Mouse (Mus musculus) cortical plate, adult 2 months (tissue): ENCODE data around the gene Sbk3. TPM values are rescaled to one million over a fixed set of nuclear protein-coding genes. Genes with fewer than 3 reads are reported as not detected.
"Not testable (repeated sequence)": the region's sequence is repeated elsewhere in the genome, so short reads cannot be mapped to it uniquely, and the experiment has no call there.

Source experiments
- H3K27ac ChIP-seq: fragments of 200-500 bp; 2 replicates; pipeline ENCODE4 v1.5.1; 2012; ENCODE audit warnings: low read length, control low read depth, inconsistent platforms; ENCODE audit not compliant: insufficient read depth
- H3K4me1 ChIP-seq: fragments of 200-500 bp; 2 replicates; pipeline ENCODE4 v1.6.1; 2011; ENCODE audit warnings: low read length; ENCODE audit not compliant: control insufficient read depth, insufficient read depth
- H3K4me3 ChIP-seq: fragments of 200-500 bp; 2 replicates; pipeline ENCODE4 v1.5.1; 2011; ENCODE audit warnings: mild to moderate bottlenecking, low read length, control low read depth; ENCODE audit not compliant: insufficient read depth
- CTCF ChIP-seq: fragments of 200-500 bp; IDR thresholded peaks from 2 replicates; pipeline ENCODE4 v1.5.1; 2011; ENCODE audit warnings: mild to moderate bottlenecking, control low read depth, low read length; ENCODE audit not compliant: insufficient read depth; ENCODE audit errors: extremely low read depth
- POLR2A ChIP-seq: fragments of 200-500 bp; IDR thresholded peaks from 2 replicates; pipeline ENCODE4 v1.6.1; 2011; ENCODE audit warnings: mild to moderate bottlenecking, low read length, control low read depth; ENCODE audit not compliant: insufficient read depth; ENCODE audit errors: extremely low read depth
- polyA plus RNA-seq: library from polyadenylated mRNA; depleted of rRNA; stranded (reverse); fragments of >200 nt; gene quantifications from 2 replicates; pipeline ENCODE4 v1.2.3, GENCODE M21; 2012; rRNA removed

Sbk3 gene
- polyA plus RNA-seq: 1.2 TPM in 2 replicates

- Histone ChIP-seq H3K27ac (no peak within 1 kb of the TSS), H3K4me1 (no peaks in the 10 kb centered on the region), H3K4me3 (no peak within 1 kb of the TSS)
- no peak for TF ChIP-seq POLR2A
These were observed at the start of gene Sbk3 for GRCm38 (mm10) chr7:4971068-4971467. Gene Sbk3 (minus strand): TSS chr7:4971168.

GRCm38 (mm10) chr7:5020685-5021084 lies 49.7 kb upstream of the Sbk3 start:
- Histone ChIP-seq H3K4me1 (peaks cover 1% of the 10 kb centered on the region; the same call in 1 of the 2 replicates), H3K4me3 (peak overlapping the region; percentile 39), H3K27ac (peak overlapping the region; percentile 92)
- TF ChIP-seq POLR2A (no peak), CTCF (no peak)

- peaks cover 1% of the 10 kb centered on the region; the same call in 1 of the 2 replicates for H3K4me1 ChIP-seq
- TF ChIP-seq POLR2A (peak; percentile 66), CTCF (no peak)
- H3K4me3 ChIP-seq: peak within 1 kb of the TSS; percentile 39
- H3K27ac ChIP-seq: peak within 1 kb of the TSS; percentile 92
These were observed 49.2 kb upstream of the Sbk3 start, which contains the start of the genes Zfp865 and Ccdc106 for GRCm38 (mm10) chr7:5020000-5020681. Gene Zfp865 (plus strand): TSS chr7:5020376. Gene Ccdc106 (plus strand): TSS chr7:5020553.

GRCm38 (mm10) chr7:5019576-5019975 lies 48.6 kb upstream of the Sbk3 start:
- not testable (repeated sequence) for H3K4me1 ChIP-seq, H3K27ac ChIP-seq
- H3K4me3 ChIP-seq: peak overlapping the region; percentile 39; the same call in 1 of the 2 replicates

GRCm38 (mm10) chr7:5017931-5018330 lies 47.0 kb upstream of the Sbk3 start:
- no peak overlapping the region for H3K27ac ChIP-seq
- no peaks in the 10 kb centered on the region; the same call in 1 of the 2 replicates for H3K4me1 ChIP-seq
- no peak overlapping the region for H3K4me3 ChIP-seq
- TF ChIP-seq POLR2A (no peak), CTCF (no peak)

- no peak overlapping the region for H3K4me3 ChIP-seq
- no peak overlapping the region for H3K27ac ChIP-seq
- H3K4me1 ChIP-seq: no peaks in the 10 kb centered on the region
- TF ChIP-seq POLR2A: no peak
- no peak for TF ChIP-seq CTCF
These were observed 46.4 kb upstream of the Sbk3 start for GRCm38 (mm10) chr7:5017352-5017751.

GRCm38 (mm10) chr7:5016920-5017319 lies 46.0 kb upstream of the Sbk3 start:
- TF ChIP-seq POLR2A (no peak), CTCF (no peak)
- H3K4me1 ChIP-seq: no peaks in the 10 kb centered on the region

GRCm38 (mm10) chr7:5016057-5016456 lies 45.1 kb upstream of the Sbk3 start:
- H3K4me1 ChIP-seq: no peaks in the 10 kb centered on the region
- H3K4me3 ChIP-seq: peak overlapping the region; percentile 39

More at GRCm38 (mm10) chr7:5016920-5017319, 46.0 kb upstream of the Sbk3 start:
- Histone ChIP-seq H3K27ac (no peak overlapping the region), H3K4me3 (no peak overlapping the region)

GRCm38 (mm10) chr7:5015118-5016001 lies 44.4 kb upstream of the Sbk3 start, which contains the start of gene Gm44973:
Gene Gm44973 (plus strand): TSS chr7:5015496.
- peak within 1 kb of the TSS; percentile 99 for H3K27ac ChIP-seq

More at GRCm38 (mm10) chr7:5016057-5016456, 45.1 kb upstream of the Sbk3 start:
- peak overlapping the region; percentile 53 for H3K27ac ChIP-seq
- TF ChIP-seq CTCF (no peak), POLR2A (no peak)

More at GRCm38 (mm10) chr7:5015118-5016001, 44.4 kb upstream of the Sbk3 start, which contains the start of gene Gm44973:
- H3K4me1 ChIP-seq: no peaks in the 10 kb centered on the region
- TF ChIP-seq CTCF (no peak), POLR2A (0 out of 2 replicates have a peak, but pooled peaks have one; percentile 4)
- peak within 1 kb of the TSS; percentile 39 for H3K4me3 ChIP-seq
